Mouse (Mus musculus): Measurements from ENCODE around the gene Sptb.

The Sptb gene

DNA sequence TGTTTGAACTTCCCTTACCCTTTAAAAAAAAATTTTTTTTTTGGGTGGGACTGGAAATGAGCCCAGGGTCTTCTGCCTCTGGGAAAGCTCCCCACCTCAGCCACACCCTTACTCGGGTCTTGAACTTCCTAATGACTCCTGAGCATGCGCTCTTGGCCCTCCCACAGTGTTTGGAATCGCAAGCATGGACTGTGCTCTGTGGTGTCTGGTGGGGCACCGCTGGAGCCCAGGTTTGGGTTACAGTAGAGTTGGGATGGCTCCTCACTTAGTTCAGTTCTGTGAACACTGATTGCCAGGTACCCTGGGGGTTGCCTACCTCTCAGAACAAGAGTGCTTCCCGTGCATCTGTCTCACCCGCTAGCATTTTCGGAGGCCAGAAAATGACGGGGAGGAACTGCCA is 168.9 kb downstream of the Sptb start:
- DNase-seq (ENCODE audit: low spot score), result no peak

DNA sequence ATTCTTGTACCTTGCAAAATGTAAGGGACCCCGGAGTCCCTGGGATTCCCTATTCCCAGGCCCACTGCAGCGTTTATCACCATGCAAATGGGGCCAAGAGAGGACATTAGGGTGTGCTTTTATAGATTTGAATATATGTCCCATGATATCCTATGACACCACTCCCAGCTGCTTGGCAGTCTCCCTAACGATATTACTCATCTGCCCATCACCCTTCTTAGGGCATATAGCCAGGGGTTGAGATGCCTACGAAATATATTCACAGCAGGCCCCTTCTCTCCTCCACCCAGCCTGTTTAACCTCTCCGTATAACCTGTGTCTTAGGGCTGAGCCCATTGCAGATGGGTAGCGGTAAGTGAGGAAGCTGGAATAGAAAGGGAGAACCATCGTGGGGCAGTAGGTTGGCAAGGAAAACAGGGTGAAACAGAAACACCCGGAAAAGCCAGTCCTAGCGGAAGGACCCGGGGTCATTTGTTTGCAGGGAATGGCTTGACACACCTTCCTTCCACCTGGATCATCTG is 169.6 kb downstream of the Sptb start:
- DNase-seq (ENCODE audit: low spot score), result no peak

DNA sequence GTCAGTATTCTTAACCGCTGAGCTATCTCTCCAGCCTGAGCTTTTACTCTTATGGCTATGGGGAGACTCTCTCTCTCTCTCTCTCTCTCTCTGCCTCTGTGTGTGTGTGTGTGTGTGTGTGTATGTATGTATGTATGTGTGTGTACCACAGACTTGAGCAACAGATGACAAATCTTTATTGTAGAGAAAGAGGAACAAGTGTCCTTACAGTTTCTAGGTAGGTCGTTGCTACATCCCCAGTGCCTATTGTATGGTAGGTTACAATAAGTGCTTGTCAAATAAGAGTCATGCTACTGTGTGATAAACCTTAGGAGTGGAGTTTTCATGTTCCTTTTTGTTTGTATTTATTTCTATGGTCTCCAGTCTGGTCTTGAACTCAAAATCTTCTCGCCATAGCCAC is 170.2 kb downstream of the Sptb start:
- no peak for DNase-seq (ENCODE audit: low spot score)

DNA sequence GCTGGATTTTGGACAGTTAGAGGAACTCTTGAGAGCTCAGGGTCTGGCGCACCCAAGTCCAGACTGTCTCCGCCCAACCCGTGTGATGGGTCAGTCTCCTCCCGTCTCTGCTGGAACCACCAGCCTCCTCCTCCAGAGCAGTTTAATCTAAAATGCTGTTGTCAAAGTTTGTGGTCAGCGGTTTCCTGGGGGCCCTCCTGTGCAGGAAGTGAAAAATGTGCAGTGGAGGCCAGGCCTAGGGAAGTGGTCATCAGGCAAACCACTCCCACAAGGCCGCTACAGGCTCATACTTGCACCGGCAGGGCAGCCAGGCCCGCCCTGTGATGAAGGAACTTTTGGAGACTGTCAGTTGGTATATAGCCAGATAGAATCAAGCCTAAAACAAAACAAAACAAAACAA is 172.9 kb downstream of the Sptb start:
- DNase-seq (ENCODE audit: low spot score), result peak; percentile 74

DNA sequence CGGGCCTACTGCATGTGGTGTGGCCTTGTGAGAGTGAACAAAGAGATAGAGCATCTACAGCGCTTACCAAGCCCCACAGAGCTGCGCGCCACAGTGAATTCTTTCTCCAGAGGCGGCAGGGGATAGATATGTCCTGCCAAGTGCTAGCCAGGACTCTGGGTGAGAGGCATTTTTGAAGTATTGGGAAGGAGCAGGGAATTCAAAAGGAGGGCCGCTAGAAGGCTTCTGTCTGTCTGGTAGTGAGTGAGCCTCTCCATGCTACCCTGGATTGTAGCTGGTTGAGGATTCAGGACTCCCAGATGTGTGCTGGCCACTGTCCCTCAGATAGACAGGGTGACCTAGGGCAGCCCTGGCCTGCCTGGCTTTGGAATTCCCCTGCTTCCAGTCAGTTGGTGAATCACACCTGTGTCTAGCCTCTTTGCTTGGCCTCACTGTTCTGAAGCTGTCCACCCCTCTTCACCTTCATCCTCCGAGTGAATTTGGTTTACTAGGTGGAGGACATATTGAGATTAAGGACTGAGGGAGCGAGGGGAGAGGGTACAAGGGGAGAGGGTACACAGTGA is 173.7 kb downstream of the Sptb start:
- no peak for DNase-seq (ENCODE audit: low spot score)

DNA sequence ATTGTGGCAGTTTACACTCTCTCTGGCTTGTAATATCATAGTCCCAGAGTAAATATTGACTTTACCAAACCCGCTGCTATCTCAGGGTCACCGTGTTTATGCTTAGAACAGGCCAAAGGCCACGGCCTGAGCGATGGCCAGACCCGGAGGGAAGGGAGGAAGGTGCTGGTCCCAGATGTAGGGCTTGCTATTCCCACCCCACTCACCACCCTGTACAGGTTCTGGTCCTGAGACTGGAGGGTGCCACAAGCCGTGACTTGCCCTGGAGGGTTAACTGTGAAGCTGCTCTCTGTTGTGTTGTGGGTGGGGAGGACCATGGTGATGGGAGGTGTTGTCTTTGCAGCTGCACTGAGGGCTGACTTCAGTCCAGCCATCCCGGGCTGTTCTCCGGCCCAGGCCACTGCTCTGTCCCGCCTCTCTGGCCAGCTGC is 174.9 kb downstream of the Sptb start:
- DNase-seq (ENCODE audit: low spot score), result no peak

DNA sequence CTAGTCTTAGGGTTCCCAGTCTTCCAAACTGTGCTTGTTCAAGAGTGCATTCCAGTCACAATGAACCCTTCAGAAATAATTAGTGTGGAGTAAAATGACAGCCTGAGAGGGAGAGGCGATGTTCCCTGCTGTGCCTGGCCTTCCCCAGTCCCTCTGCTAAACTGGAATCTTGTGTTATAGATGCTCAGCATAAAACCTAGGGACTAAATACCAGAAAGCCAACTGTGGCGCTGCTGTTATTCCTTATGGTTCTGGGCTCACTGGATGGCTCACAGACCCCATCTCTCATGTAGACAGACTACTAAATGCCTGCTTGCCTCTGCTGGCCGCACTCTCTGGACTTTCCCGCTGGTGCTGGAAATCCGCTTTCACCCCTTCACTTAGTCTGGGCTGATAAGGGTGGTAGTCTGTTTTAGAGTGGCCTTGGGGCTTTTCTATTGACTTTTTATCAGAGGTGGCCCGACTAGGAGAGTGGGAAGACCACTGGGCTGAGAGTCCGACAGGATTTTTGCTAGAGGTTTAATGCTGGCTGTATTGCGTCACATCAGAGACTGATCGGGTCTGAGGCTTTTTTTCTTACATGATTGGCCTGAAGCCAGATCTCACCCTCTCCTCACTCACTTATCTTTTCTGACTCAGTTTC is 175.6 kb downstream of the Sptb start:
- DNase-seq (ENCODE audit: low spot score), result no peak

DNA sequence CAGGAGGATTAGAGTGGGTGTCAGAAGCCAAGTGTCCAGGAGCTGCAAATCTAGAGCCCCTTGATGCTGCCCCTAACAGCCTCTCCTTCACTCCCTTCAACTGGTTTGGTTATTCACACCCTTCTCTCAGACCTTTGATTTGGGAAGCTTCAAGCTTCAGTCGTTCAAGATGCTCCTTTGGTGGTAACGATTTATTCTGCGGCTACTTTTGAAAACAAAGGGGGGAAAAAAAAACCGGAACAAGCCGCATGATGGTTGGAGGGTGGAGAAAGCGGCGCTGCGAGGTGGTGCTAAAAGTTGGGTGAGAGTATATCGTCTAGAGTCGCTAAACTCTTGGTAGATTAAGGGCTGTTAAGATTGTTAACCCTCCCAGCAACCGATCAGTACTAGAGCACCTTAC is 176.1 kb downstream of the Sptb start:
- no peak for DNase-seq (ENCODE audit: low spot score)

DNA sequence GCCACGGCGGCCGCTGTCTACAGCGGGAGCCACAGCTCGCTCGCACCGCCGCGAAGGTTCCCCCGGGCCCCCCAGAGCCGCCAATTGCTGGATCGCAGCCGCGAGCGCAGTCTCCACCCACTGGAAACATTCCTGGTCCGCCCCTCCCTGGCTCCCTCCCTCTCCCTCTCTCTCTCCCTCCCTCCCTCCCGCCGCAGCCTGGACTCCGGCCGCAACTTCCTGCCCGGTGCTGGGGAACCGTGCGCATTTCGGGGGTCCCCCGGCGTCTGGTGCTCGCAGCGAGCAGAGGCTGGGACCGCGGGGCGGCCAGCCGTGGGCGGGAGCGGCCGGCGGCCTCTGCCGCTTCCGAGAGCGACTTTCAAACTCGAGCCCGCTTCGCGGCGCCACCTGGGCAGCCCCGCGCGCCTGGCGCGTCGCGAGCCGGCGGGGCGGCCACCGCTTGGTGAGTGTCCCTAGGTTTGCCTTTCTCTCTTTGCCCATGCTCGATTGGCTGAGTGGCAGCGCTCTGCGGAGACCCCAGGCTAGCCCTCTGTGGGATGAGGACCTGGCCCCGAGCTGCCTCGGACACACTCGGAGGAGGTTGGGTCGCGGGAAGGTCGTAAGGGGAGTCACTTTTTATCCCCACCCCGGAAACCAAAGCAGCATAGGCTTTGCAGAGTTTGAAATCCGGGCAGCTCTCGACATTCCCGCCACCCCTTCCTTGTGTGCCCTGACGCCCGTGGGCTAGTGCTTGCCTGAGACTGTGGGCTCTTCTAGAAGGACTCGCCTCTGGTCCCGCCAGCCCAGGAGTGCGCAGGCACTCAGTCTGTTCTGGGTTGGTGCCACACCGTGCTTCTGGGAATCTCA is 176.7 kb downstream of the Sptb start:
- DNase-seq (ENCODE audit: low spot score), result peak; percentile 86

DNA sequence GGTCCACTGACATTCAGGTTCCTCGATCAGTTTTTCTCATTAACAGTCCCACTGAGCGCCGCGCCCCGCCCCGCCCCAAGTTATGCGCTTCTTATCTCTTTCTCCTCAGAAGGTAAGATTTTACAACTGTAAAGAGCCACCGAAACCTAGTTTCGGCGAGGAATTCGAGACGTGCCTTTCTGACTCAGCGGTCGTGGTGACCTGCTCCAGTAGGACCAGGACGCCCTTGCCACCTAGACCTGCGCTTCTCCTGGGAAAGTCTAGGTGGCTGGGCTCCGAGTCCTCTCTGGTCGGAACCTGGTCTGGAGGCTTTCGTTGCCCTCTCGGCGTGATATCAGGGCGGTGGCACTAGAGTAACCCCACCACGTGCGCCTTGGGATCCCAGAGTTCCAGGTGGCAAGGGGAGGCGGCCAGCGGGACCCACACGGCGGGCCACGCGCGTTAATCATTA is 177.4 kb downstream of the Sptb start:
- DNase-seq (ENCODE audit: low spot score), result no peak

DNA sequence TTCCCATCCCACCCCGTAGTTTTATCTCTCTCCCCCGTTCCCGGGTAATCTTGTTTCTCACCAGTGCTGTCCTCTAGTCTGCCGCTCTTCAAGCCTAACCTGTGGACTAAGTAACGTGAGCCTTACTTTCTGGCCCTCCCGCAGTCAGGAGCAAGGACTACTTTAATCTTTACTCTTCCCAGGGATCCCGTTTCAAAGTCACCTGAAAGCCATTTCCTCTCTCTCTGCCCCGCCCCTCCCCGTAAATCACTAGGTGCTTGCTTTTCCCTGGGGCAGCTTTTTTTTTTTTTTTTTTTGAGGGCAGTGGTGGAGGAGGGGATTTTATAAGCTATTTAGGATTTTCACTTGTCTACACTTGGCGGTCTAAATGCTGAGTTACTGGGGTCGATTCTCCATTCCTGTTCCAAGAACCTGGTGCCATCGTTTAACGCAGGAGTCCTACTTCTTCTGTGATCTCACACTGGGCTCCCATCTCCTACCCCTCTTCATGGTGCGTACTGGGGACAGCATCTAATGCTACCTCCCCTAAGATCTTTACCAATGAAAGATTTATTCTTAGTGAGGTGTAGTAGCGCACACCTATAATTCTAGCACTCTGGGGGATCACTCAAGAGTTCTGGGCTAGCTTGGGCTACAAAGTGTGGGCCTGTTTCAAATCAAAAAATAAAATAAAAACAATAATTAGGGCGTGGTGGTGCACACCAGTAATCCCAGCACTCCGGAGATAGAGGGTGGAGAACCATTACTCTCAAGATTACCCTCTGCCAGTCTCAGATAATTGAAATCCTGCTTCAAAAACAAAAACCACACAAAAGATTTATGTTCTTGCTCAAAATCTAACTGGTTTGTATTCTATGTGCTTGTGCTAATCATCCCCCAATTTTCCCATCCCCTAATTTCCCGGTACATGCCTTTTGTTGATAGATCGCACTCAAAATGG is 178.1 kb downstream of the Sptb start:
- DNase-seq (ENCODE audit: low spot score), result peak; percentile 69

DNA sequence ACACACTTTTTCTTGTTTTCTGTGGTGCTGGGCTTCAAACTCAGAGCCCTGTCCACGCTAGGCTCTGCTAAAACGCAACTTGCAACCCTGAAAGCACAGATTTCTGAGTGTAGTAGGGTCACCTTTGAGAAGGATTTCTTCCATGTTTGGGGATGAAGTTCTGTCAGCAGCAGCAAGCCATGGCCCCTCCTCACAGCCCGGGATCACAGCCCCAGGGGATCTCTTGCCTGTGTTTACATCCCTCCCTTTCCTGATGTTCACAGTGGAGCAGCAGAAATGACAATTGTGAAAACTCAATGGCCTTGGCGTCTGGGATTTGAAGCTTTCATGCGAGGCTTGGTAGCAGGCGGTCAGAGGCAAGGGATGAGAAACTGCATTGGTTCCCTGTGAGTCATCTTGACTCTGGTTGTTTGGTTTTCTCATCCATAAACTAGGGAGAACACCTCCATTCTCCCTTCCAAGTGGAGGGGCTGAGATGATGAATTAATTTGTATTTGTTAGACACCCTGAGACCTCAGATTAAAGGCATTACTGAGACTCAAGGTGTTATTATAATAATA is 179.7 kb downstream of the Sptb start, which contains the start of gene Plekhg3:
TSS of gene Plekhg3 (plus strand) at position 312 of the 560 bp plus-strand sequence.
- DNase-seq (ENCODE audit: low spot score), result no peak
